Mouse (Mus musculus) G1E (cell line): Measurements from ENCODE around the gene Zeb2.

Experiments
- CTCF ChIP-seq: IDR thresholded peaks from 2 replicates; pipeline ENCODE4 v1.5.1; 2012; ENCODE audit warnings: low read depth, low read length, inconsistent platforms, mixed read lengths
- GATA1 ChIP-seq: IDR thresholded peaks from 2 replicates; pipeline ENCODE4 v1.6.1; 2012; ENCODE audit warnings: borderline replicate concordance, low read length, inconsistent platforms, mixed read lengths
- POLR2AphosphoS5 ChIP-seq: IDR thresholded peaks from 2 replicates; pipeline ENCODE4 v1.6.1; 2012; ENCODE audit warnings: low read depth, low read length, inconsistent platforms; ENCODE audit not compliant: insufficient replicate concordance
- TAL1 ChIP-seq: conservative IDR thresholded peaks from 2 replicates; pipeline ENCODE4 v1.6.1; 2012; ENCODE audit warnings: low read depth, low read length, inconsistent platforms, mixed read lengths

DNA sequence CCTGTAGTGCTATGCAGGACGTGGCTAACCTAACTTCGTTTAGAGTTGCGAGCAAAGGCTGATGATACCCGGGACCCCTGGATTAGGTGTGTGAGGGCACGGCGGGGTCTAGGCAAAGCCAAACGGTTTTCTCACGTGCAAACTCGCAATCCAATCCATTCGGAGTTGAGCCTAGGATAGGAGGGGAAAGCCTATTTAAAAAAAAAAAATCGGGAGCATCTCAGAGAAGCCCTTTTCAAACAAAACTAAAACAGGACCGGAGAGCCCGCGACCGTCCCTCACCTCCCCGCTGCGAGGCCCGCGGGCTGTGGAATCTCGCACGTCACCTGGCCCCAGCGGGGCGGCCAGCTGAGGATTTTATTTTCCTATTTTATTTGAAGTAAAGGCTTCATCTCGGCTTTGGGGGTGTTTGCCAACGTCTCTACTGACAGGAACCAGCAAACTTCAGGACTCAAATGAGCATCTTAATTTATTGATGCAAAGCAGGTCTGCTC is 617 bp downstream of the Zeb2 start:
- TF ChIP-seq CTCF (no peak), GATA1 (no peak), TAL1 (no peak), POLR2AphosphoS5 (no peak)
